Mouse (Mus musculus) lung, embryonic 15.5 days (tissue): ENCODE data around the gene Map3k13. TPM values are rescaled to one million over a fixed set of nuclear protein-coding genes. Genes with fewer than 3 reads are reported as not detected.

Experiments
- ATAC-seq: fragments of 200-750 bp; cut with Nextera tagmentation; 2 replicates; pipeline ENCODE4 v1.8.0; 2017; ENCODE audit warnings: moderate number of reproducible peaks, borderline replicate concordance; ENCODE audit not compliant: low FRiP score, low TSS enrichment; ENCODE audit errors: extremely low read depth
- H3K27ac ChIP-seq: fragments of 300-500 bp; sonication (generic); 2 replicates; pipeline ENCODE4 v1.5.1; 2015; ENCODE audit warnings: moderate library complexity, mild to moderate bottlenecking, inconsistent platforms
- H3K27me3 ChIP-seq: fragments of 300-500 bp; sonication (generic); 2 replicates; pipeline ENCODE4 v1.6.1; 2015; ENCODE audit warnings: inconsistent platforms
- H3K36me3 ChIP-seq: fragments of 300-500 bp; sonication (generic); 2 replicates; pipeline ENCODE4 v1.6.1; 2015; ENCODE audit warnings: inconsistent platforms
- H3K4me1 ChIP-seq: fragments of 300-500 bp; sonication (generic); 2 replicates; pipeline ENCODE4 v1.6.1; 2015; ENCODE audit warnings: inconsistent platforms
- H3K4me2 ChIP-seq: fragments of 300-500 bp; sonication (generic); 2 replicates; pipeline ENCODE4 v1.6.1; 2015; ENCODE audit warnings: inconsistent platforms, mild to moderate bottlenecking, moderate library complexity
- H3K4me3 ChIP-seq: fragments of 300-500 bp; sonication (generic); 2 replicates; pipeline ENCODE4 v1.5.1; 2015; ENCODE audit warnings: mild to moderate bottlenecking, inconsistent platforms
- H3K9ac ChIP-seq: fragments of 300-500 bp; sonication (generic); 2 replicates; pipeline ENCODE4 v1.6.1; 2015; ENCODE audit warnings: inconsistent platforms
- H3K9me3 ChIP-seq: fragments of 300-500 bp; sonication (generic); 2 replicates; pipeline ENCODE4 v1.6.1; 2016; ENCODE audit warnings: inconsistent platforms
- WGBS: fragments of 180-500 bp; shearing (Covaris S2); methylation state at CpG from one replicate; pipeline ENCODE4 v1.1.7; 2015; 5-methylcytosine and 5-hydroxymethylcytosine counted together
- polyA plus RNA-seq: library from polyadenylated mRNA; unstranded; fragments of >200 nt; fragmentation: Nextera tagmentation; extraction: Ambion mirVana; gene quantifications from 2 replicates; pipeline ENCODE4 v1.2.1, GENCODE M21; 2015

The Map3k13 gene
- polyA plus RNA-seq, 1 experiment from 2014 or later: 0.56 TPM

- peak within 1 kb of the TSS; percentile 94 for H3K4me2 ChIP-seq
- peak within 1 kb of the TSS; percentile 76 for H3K9ac ChIP-seq
- peak within 1 kb of the TSS; percentile 81 for H3K4me3 ChIP-seq
- H3K27me3 ChIP-seq: no peaks in the 10 kb centered on the region
- ATAC-seq: peak; percentile 98
- peaks cover 9% of the 10 kb centered on the region for H3K4me1 ChIP-seq
- no peaks in the 10 kb centered on the region for H3K36me3 ChIP-seq
- H3K27ac ChIP-seq: peak within 1 kb of the TSS; percentile 61
- under 1% methylated on average over 57 of the region's 63 CpGs for WGBS
- no peaks in the 10 kb centered on the region for H3K9me3 ChIP-seq
Measured at GRCm38 (mm10) chr16:21946761-21947715, 152.9 kb downstream of the Map3k13 start, which contains the start of gene Tmem41a. TSS of gene Tmem41a (minus strand) at chr16:21947552.

DNA sequence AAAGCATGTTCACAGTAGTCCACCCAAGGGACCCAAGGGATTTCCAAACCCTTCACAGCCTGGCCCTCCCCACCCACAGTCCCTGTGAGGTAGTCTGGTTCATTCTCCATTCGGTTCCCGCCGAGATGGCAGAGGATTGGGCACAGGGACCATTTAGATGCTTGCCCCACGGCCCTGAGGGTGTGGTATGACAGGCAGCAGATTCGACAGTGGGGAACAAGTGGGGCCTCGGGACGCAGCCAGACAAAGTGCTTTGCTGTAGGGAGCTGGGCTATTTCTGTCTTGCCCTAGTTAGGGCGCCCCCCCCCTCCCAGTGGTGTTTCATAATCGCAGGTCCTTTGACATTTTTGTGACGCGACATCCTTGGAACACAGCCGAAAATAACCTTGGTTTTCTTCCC lies 161.4 kb downstream of the Map3k13 start:
- Histone ChIP-seq H3K4me3 (no peak overlapping the region), H3K4me2 (no peak overlapping the region), H3K27ac (no peak overlapping the region), H3K9me3 (no peaks in the 10 kb centered on the region), H3K9ac (no peak overlapping the region), H3K36me3 (no peaks in the 10 kb centered on the region), H3K4me1 (no peaks in the 10 kb centered on the region), H3K27me3 (no peaks in the 10 kb centered on the region)
- no peak for ATAC-seq
- WGBS: 67% methylated on average over 12 of the region's 12 CpGs

DNA sequence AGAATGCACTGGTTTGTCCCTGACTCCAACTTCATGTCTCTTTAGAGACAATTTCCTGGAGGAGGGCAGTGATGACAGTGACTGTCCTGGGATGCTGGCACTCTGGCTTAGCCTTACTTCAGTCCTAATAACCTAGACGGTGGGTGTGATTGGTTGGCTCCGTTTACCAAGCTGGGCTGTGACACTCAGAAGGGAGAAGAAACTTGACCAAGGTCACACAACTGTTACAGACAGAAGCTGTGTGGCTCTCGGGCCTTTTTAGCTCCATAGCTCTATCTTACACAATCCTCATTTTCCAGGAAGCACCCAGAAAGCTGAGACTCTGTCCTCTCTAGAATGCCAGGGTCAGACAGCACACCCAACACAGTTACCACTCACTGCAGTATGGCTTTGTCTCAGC lies 171.4 kb downstream of the Map3k13 start:
- no peak overlapping the region for H3K27ac ChIP-seq
- H3K27me3 ChIP-seq: no peaks in the 10 kb centered on the region
- H3K9me3 ChIP-seq: no peaks in the 10 kb centered on the region
- H3K4me3 ChIP-seq: no peak overlapping the region
- no peaks in the 10 kb centered on the region for H3K4me1 ChIP-seq
- H3K4me2 ChIP-seq: no peak overlapping the region
- H3K9ac ChIP-seq: no peak overlapping the region
- no peaks in the 10 kb centered on the region for H3K36me3 ChIP-seq
- no peak for ATAC-seq
- 70% methylated on average over 3 of the region's 3 CpGs for WGBS

DNA sequence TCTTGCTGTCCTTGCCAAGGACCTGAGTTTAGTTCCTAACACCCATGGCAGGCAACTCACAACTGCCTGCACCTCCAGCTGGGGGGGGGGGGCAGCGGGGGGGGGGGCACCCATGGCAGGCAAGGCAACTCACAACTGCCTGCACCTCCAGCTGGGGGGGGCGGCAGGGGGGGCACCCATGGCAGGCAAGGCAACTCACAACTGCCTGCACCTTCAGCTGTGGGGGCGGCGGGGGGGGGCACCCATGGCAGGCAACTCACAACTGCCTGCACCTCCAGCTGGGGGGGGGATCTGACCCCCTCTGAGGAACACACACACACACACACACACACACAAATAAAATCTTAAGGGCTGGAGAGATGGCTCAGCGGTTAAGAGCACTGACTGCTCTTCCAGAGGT lies 175.7 kb downstream of the Map3k13 start:
- H3K4me3 ChIP-seq: no peak overlapping the region
- H3K9me3 ChIP-seq: no peaks in the 10 kb centered on the region
- H3K4me1 ChIP-seq: no peaks in the 10 kb centered on the region
- no peaks in the 10 kb centered on the region for H3K27me3 ChIP-seq
- H3K4me2 ChIP-seq: no peak overlapping the region
- H3K27ac ChIP-seq: no peak overlapping the region
- no peaks in the 10 kb centered on the region for H3K36me3 ChIP-seq
- 73% methylated on average over 5 of the region's 5 CpGs for WGBS
- no peak overlapping the region for H3K9ac ChIP-seq
- no peak for ATAC-seq

GRCm38 (mm10) chr16:21970536-21970935 lies 176.4 kb downstream of the Map3k13 start:
- H3K9ac ChIP-seq: no peak overlapping the region
- H3K27me3 ChIP-seq: no peaks in the 10 kb centered on the region
- 71% methylated on average over 6 of the region's 6 CpGs for WGBS
- no peak overlapping the region for H3K4me2 ChIP-seq
- H3K27ac ChIP-seq: no peak overlapping the region
- no peaks in the 10 kb centered on the region for H3K9me3 ChIP-seq
- no peak overlapping the region for H3K4me3 ChIP-seq
- H3K4me1 ChIP-seq: no peaks in the 10 kb centered on the region
- H3K36me3 ChIP-seq: no peaks in the 10 kb centered on the region
- ATAC-seq: no peak

GRCm38 (mm10) chr16:21971446-21971845 lies 177.3 kb downstream of the Map3k13 start:
- no peaks in the 10 kb centered on the region for H3K36me3 ChIP-seq
- WGBS: 56% methylated on average over 4 of the region's 4 CpGs
- H3K9ac ChIP-seq: no peak overlapping the region
- H3K4me1 ChIP-seq: no peaks in the 10 kb centered on the region
- no peaks in the 10 kb centered on the region for H3K9me3 ChIP-seq
- H3K4me3 ChIP-seq: no peak overlapping the region
- peaks cover 6% of the 10 kb centered on the region; the same call in 1 of the 2 replicates for H3K27me3 ChIP-seq
- H3K4me2 ChIP-seq: no peak overlapping the region
- no peak overlapping the region for H3K27ac ChIP-seq
- no peak for ATAC-seq

DNA sequence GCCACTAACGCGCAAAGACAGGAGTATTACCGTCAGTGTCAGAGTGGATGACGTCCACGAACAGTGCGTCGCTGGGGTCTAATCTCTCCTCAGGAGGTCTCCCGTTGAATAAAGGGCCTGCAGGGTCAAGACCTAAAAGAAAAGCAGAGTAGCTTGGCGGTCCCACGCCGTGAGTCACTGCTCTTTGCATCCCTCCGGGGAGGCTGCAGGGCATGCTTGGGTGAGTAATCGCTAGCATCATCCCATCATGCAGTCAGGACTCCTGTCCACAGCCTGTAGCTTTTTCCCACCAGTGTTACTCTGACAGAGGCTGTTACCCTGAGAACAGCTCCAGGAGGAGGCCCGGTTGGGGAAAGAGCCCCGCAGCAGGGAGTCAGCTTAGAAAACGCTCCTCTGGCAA lies 182.1 kb downstream of the Map3k13 start:
- WGBS: 7% methylated on average over 16 of the region's 16 CpGs
- H3K27ac ChIP-seq: no peak overlapping the region
- H3K4me1 ChIP-seq: no peaks in the 10 kb centered on the region
- H3K4me2 ChIP-seq: peak overlapping the region; percentile 37; the same call in 1 of the 2 replicates
- peaks cover 6% of the 10 kb centered on the region; the same call in 1 of the 2 replicates for H3K27me3 ChIP-seq
- no peak for ATAC-seq
- no peaks in the 10 kb centered on the region for H3K9me3 ChIP-seq
- no peaks in the 10 kb centered on the region for H3K36me3 ChIP-seq
- no peak overlapping the region for H3K4me3 ChIP-seq
- H3K9ac ChIP-seq: no peak overlapping the region

DNA sequence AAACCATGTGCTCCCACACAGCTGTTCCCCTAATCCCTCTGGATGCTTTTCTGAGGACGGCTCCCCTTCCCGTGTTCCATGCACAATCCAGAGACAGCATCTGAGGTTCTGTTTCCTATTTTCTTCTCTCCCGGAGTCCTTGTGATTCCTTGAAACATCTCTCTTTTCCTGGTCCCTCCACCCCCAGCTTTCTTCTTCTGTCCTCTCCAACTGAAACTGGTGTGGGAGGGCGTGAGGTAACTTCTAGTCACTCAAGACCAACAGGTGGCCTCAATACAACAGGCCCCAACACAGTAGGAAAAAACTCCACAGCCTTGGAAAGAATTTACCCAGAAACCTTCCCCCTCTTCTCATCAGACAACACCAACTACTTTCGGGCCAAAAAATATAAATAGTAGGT lies 183.2 kb downstream of the Map3k13 start:
- Histone ChIP-seq H3K36me3 (no peaks in the 10 kb centered on the region), H3K27ac (no peak overlapping the region), H3K4me2 (no peak overlapping the region), H3K4me3 (no peak overlapping the region), H3K9me3 (no peaks in the 10 kb centered on the region), H3K27me3 (peaks cover 6% of the 10 kb centered on the region; the same call in 1 of the 2 replicates), H3K4me1 (no peaks in the 10 kb centered on the region), H3K9ac (no peak overlapping the region)
- 66% methylated on average over 5 of the region's 5 CpGs for WGBS
- no peak for ATAC-seq

Other genes starting within 250 kb of the Map3k13 start
- gene 2510009E07Rik, start 99.7 kb upstream of the Map3k13 start, polyA plus RNA-seq: 21.9 and 23.6 TPM in 2 replicates
- 2.1 and 2.4 TPM in 2 replicates for gene Ehhadh, start 6.5 kb upstream of the Map3k13 start, polyA plus RNA-seq
- gene Tmem41a, start 153.2 kb downstream of the Map3k13 start, polyA plus RNA-seq: 24.6 and 25.2 TPM in 2 replicates
- 1.4 and 2.0 TPM in 2 replicates for gene Liph, start 201.3 kb downstream of the Map3k13 start, polyA plus RNA-seq
- 40.6 and 43.8 TPM in 2 replicates for gene Senp2, start 215.1 kb downstream of the Map3k13 start, polyA plus RNA-seq